Mouse (Mus musculus) MEL (cell line): ENCODE data around the gene Dlk1.

Experiments
- CTCF ChIP-seq, 3 experiments: IDR thresholded peaks in 2 of 3; conservative IDR thresholded peaks in 1 of 3; 2 replicates each; pipeline ENCODE4 v1.5.1; 2011 to 2012; ENCODE audit warnings: low read length in 3 of 3, low read depth in 2 of 3, mild to moderate bottlenecking in 2 of 3, improper control_type of control experiment in 1 of 3, inconsistent platforms in 1 of 3, mixed read lengths in 1 of 3, moderate library complexity in 1 of 3; ENCODE audit not compliant: control insufficient read depth in 1 of 3, insufficient read depth in 1 of 3, poor library complexity in 1 of 3, severe bottlenecking in 1 of 3
- EP300 ChIP-seq, 2 experiments: IDR thresholded peaks; 2 replicates each; pipeline ENCODE4 v1.6.1; 2011; ENCODE audit warnings: improper control_type of control experiment in 2 of 2, low read length in 2 of 2, low read depth in 1 of 2, mild to moderate bottlenecking in 1 of 2
- MAX ChIP-seq: IDR thresholded peaks from 2 replicates; pipeline ENCODE4 v1.6.1; 2011; ENCODE audit warnings: low read length, improper control_type of control experiment
- MXI1 ChIP-seq: IDR thresholded peaks from 2 replicates; pipeline ENCODE4 v1.6.1; 2011; ENCODE audit warnings: mild to moderate bottlenecking, low read depth, low read length, improper control_type of control experiment
- NELFE ChIP-seq: IDR thresholded peaks from 2 replicates; pipeline ENCODE4 v1.6.1; 2011; ENCODE audit warnings: low read depth, low read length, improper control_type of control experiment
- POLR2A ChIP-seq, 2 experiments: IDR thresholded peaks; 2 replicates each; pipeline ENCODE4 v1.6.1; 2011 to 2012; ENCODE audit warnings: low read length in 2 of 2, mild to moderate bottlenecking in 2 of 2, control low read depth in 1 of 2, improper control_type of control experiment in 1 of 2, low read depth in 1 of 2, moderate library complexity in 1 of 2; ENCODE audit not compliant: control insufficient read depth in 1 of 2, insufficient read depth in 1 of 2, poor library complexity in 1 of 2
- RCOR1 ChIP-seq: IDR thresholded peaks from 2 replicates; pipeline ENCODE4 v1.6.1; 2012; ENCODE audit warnings: low read depth, mild to moderate bottlenecking, inconsistent platforms, low read length, improper control_type of control experiment
- SMC3 ChIP-seq: IDR thresholded peaks from 2 replicates; pipeline ENCODE4 v1.6.1; 2011; ENCODE audit warnings: low read depth, low read length, improper control_type of control experiment
- TAL1 ChIP-seq: IDR thresholded peaks from 2 replicates; pipeline ENCODE4 v1.6.1; 2012; ENCODE audit warnings: mild to moderate bottlenecking, inconsistent platforms, low read length, moderate library complexity, mixed read lengths
- TCF12 ChIP-seq: IDR thresholded peaks from 2 replicates; pipeline ENCODE4 v1.6.1; 2014; ENCODE audit warnings: low read depth, mild to moderate bottlenecking, inconsistent platforms, low read length, improper control_type of control experiment, moderate library complexity
- USF1 ChIP-seq: IDR thresholded peaks from 2 replicates; pipeline ENCODE4 v1.6.1; 2014; ENCODE audit warnings: low read depth, mild to moderate bottlenecking, inconsistent platforms, low read length, improper control_type of control experiment, moderate library complexity
- USF2 ChIP-seq, 2 experiments: IDR thresholded peaks; 2 replicates each; pipeline ENCODE4 v1.6.1; 2011 to 2012; ENCODE audit warnings: improper control_type of control experiment in 2 of 2, low read length in 2 of 2, borderline replicate concordance in 1 of 2, inconsistent platforms in 1 of 2, low read depth in 1 of 2, mild to moderate bottlenecking in 1 of 2; ENCODE audit not compliant: insufficient read depth in 1 of 2
- ZC3H11A ChIP-seq: IDR thresholded peaks from 2 replicates; pipeline ENCODE4 v1.6.1; 2012; ENCODE audit warnings: low read depth, mild to moderate bottlenecking, inconsistent platforms, low read length, improper control_type of control experiment

GRCm38 (mm10) chr12:109462594-109462993, 10.0 kb downstream of the Dlk1 start:
- no peak for TF ChIP-seq NELFE
- TF ChIP-seq POLR2A (IDR thresholded peaks at IDR 0.05; ENCODE audit: control insufficient read depth in 1 of 2, insufficient read depth in 1 of 2, low read depth in 1 of 2, low read length in 2 of 2, poor library complexity in 1 of 2), result no peak
- no peak for TF ChIP-seq CTCF (IDR thresholded peaks at IDR 0.05 in 2 of 3, conservative IDR thresholded peaks at IDR 0.05 in 1 of 3; ENCODE audit: control insufficient read depth in 1 of 3, insufficient read depth in 1 of 3, low read depth in 2 of 3, low read length in 3 of 3, poor library complexity in 1 of 3, severe bottlenecking in 1 of 3)
- TF ChIP-seq EP300 (IDR thresholded peaks at IDR 0.05; ENCODE audit: low read depth in 1 of 2, low read length in 2 of 2), result no peak
- TF ChIP-seq MXI1, result no peak
- no peak for TF ChIP-seq TCF12
- TF ChIP-seq SMC3, result no peak
- no peak for TF ChIP-seq RCOR1
- TF ChIP-seq ZC3H11A, result no peak
- no peak for TF ChIP-seq MAX
- TF ChIP-seq TAL1, result no peak
- TF ChIP-seq USF2 (IDR thresholded peaks at IDR 0.05; ENCODE audit: borderline replicate concordance in 1 of 2, insufficient read depth in 1 of 2, low read depth in 1 of 2, low read length in 2 of 2), result no peak
- no peak for TF ChIP-seq USF1
